Mouse (Mus musculus) kidney, adult 2 months (tissue): Measurements from ENCODE around the gene Nt5c2.

Experiments
- CTCF ChIP-seq: fragments of 200-500 bp; conservative IDR thresholded peaks from 2 replicates; pipeline ENCODE4 v1.5.1; 2011; ENCODE audit warnings: low read depth, mild to moderate bottlenecking, control low read depth, low read length, moderate library complexity, mixed read lengths; ENCODE audit not compliant: insufficient read depth, insufficient read length
- POLR2A ChIP-seq: fragments of 200-500 bp; IDR thresholded peaks from one replicate; pipeline ENCODE4 v1.6.1; 2011; ENCODE audit warnings: low read depth, low read length, control low read depth

DNA sequence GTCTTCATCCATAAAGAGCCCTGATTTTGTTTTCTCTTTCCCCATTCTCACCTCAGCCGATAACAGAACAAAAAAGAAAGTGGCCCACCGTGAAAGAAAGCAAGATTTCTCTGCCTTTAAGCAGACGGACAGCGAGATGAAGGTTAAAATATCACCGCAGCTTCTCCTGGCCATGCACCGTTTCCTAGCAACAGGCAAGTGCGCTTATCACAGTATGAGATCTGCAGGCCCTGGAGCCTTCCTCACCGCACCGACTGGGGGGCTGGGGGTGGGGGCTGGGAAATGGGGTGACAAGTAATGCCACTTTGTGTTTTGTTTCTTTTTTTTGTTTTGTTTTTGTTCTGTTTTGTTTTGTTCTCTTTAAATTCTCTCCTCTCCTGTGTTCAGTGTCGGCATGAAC, 158.2 kb downstream of the Nt5c2 start:
- TF ChIP-seq CTCF (no peak), POLR2A (no peak)
